ENCODE assay signal across 19 mouse cellular contexts in genomic region chr7:99128965-99129364, GRCm38 (mm10). TPM values are rescaled to one million over a fixed set of nuclear protein-coding genes. Genes with fewer than 3 reads are reported as not detected.
A peak's percentile ranks its signal among the peaks of the same experiment; 100 is the strongest.
DNase-seq lines count a peak whose midpoint lies in the region; ATAC-seq and TF ChIP-seq lines count a peak whose summit lies in the region.
"Had no signal": no experiment of that assay in that cellular context is flagged by ENCODE, and none has a peak within 500 bp of the region (broad histone marks: within the 10 kb centered on the region; RNA-seq: fewer than 3 reads in every experiment).

No protein-coding gene starts in this region.

- H3K9ac ChIP-seq in limb, embryonic 13.5 days, result no peak overlapping the region
- H3K9ac ChIP-seq: midbrain, embryonic 13.5 days; stomach, embryonic 15.5 days had no signal

- DNase-seq in gastrocnemius, adult 2 months, result no peak
- DNase-seq in gastrocnemius, adult 8-10 months (ENCODE audit: low spot score in 2 of 2), result no peak
- no peak for DNase-seq in kidney, postnatal 4 days
- no peak for DNase-seq in adrenal gland, postnatal 10 days
- DNase-seq: adrenal gland, postnatal 14 days; cerebellum, adult 9-11 months; gastrocnemius, postnatal 10 days; heart, postnatal 14 days; kidney, adult 8-10 months; right cerebral cortex, postnatal 14 days; thymus, postnatal 4 days had no signal

- TF ChIP-seq CTCF in gastrocnemius, adult 2 months (IDR thresholded peaks at IDR 0.05), result no peak

- H3K9me3 ChIP-seq in megakaryocyte, embryonic 14.5 days, result peaks cover 12% of the 10 kb centered on the region
- H3K9me3 ChIP-seq in limb, embryonic 13.5 days, result peaks cover 8% of the 10 kb centered on the region; the same call in 1 of the 2 replicates
- H3K9me3 ChIP-seq: midbrain, embryonic 13.5 days; stomach, embryonic 15.5 days had no signal

- WGBS in limb, embryonic 13.5 days, result 95% methylated on average over 8 of the region's 8 CpGs

- H3K27me3 ChIP-seq in megakaryocyte, embryonic 14.5 days (replicated peaks), result no peaks in the 10 kb centered on the region
- H3K27me3 ChIP-seq in limb, embryonic 13.5 days, result no peaks in the 10 kb centered on the region
- H3K27me3 ChIP-seq: midbrain, embryonic 13.5 days; stomach, embryonic 15.5 days had no signal

- H3K4me2 ChIP-seq in limb, embryonic 13.5 days (replicated peaks), result no peak overlapping the region
- H3K4me2 ChIP-seq: midbrain, embryonic 13.5 days; stomach, embryonic 15.5 days had no signal

- peaks cover 23% of the 10 kb centered on the region for H3K36me3 ChIP-seq in megakaryocyte, embryonic 14.5 days (replicated peaks; ENCODE audit: low read length)
- 0 out of 2 replicates have a peak, but pooled peaks cover 4% of the 10 kb centered on the region for H3K36me3 ChIP-seq in limb, embryonic 13.5 days
- H3K36me3 ChIP-seq: midbrain, embryonic 13.5 days; stomach, embryonic 15.5 days had no signal

- intact Hi-C loops in gastrocnemius, adult 2 months (cut with DNase I), result no loop called here

- H3K27ac ChIP-seq in gastrocnemius, adult 2 months, result peak overlapping the region; percentile 43; the same call in 1 of the 2 replicates
- H3K27ac ChIP-seq in limb, embryonic 13.5 days, result 0 out of 2 replicates have a peak overlapping the region, but pooled peaks have one; percentile 82
- H3K27ac ChIP-seq: hindbrain, postnatal 0 days; midbrain, embryonic 13.5 days; stomach, embryonic 15.5 days had no signal

- H3K4me3 ChIP-seq in gastrocnemius, adult 2 months, result no peak overlapping the region
- H3K4me3 ChIP-seq in megakaryocyte, embryonic 14.5 days (replicated peaks), result peak overlapping the region; percentile 62
- H3K4me3 ChIP-seq in limb, embryonic 13.5 days, result no peak overlapping the region
- H3K4me3 ChIP-seq: midbrain, embryonic 13.5 days; stomach, embryonic 15.5 days had no signal

- H3K4me1 ChIP-seq in megakaryocyte, embryonic 14.5 days, result peaks cover 78% of the 10 kb centered on the region
- H3K4me1 ChIP-seq in limb, embryonic 13.5 days, result peaks cover 38% of the 10 kb centered on the region

- ATAC-seq in megakaryocyte, adult 5-6 weeks (ENCODE audit: poor library complexity, severe bottlenecking), result no peak
- ATAC-seq in activated CD4-positive, CD25-positive, alpha-beta regulatory T cell, adult 4 months, result peak; percentile 75
- ATAC-seq in limb, embryonic 13.5 days (ENCODE audit: low FRiP score, low read depth), result no peak
- ATAC-seq: forebrain, embryonic 16.5 days; hindbrain, postnatal 0 days; midbrain, embryonic 13.5 days had no signal

RNA-seq across cellular contexts. Expression of gene Uvrag, which starts 12.0 kb away (rescaled TPM):
- total RNA-seq in gastrocnemius, adult 2 months (2021), result 1 to 10 TPM; 8.6 to 9.2 TPM
- total RNA-seq in gastrocnemius, adult 8-10 months (2022), result 10 to 100 TPM in 3 of 4 experiments, 1 to 10 TPM in 1; 6.0 to 13.1 (median 11.5) TPM
- 13.9 and 19.6 TPM in 2 replicates for polyA plus RNA-seq in megakaryocyte, embryonic 14.5 days (2012; ENCODE audit: insufficient read depth, low replicate concordance)
- total RNA-seq in megakaryocyte, adult 5-6 weeks (2015), result 37.2 and 42.4 TPM in 2 replicates
- total RNA-seq in megakaryocyte, adult 5-6 weeks (2017), result 43.1 and 50.8 TPM in 2 replicates
- polyA plus RNA-seq in activated CD4-positive, CD25-positive, alpha-beta regulatory T cell, adult 4 months (2017; shearing (Covaris generic)), result 1 to 10 TPM; 6.7 to 8.9 TPM
- polyA plus RNA-seq in limb, embryonic 13.5 days (2015; fragmentation: Nextera tagmentation; extraction: Ambion mirVana), result 15.7 and 16.4 TPM in 2 replicates
- 10 to 100 TPM; 31.8 to 38.0 TPM for total RNA-seq in adrenal gland, postnatal 10 days (2021)

RNA-seq across cellular contexts. Expression of gene Dgat2, which starts 53.6 kb away (rescaled TPM):
- total RNA-seq in gastrocnemius, adult 2 months (2021), result 10 to 100 TPM; 32.9 to 69.4 TPM
- 10 to 100 TPM; 33.2 to 62.2 (median 41.4) TPM for total RNA-seq in gastrocnemius, adult 8-10 months (2022)
- 2.4 and 4.2 TPM in 2 replicates for polyA plus RNA-seq in megakaryocyte, embryonic 14.5 days (2012; ENCODE audit: insufficient read depth, low replicate concordance)
- 10.8 and 11.3 TPM in 2 replicates for total RNA-seq in megakaryocyte, adult 5-6 weeks (2015)
- total RNA-seq in megakaryocyte, adult 5-6 weeks (2017), result 9.1 and 14.0 TPM in 2 replicates
- 1 to 10 TPM; 1.0 to 1.3 TPM for polyA plus RNA-seq in activated CD4-positive, CD25-positive, alpha-beta regulatory T cell, adult 4 months (2017; shearing (Covaris generic))
- 15.0 and 15.8 TPM in 2 replicates for polyA plus RNA-seq in limb, embryonic 13.5 days (2015; fragmentation: Nextera tagmentation; extraction: Ambion mirVana)
- total RNA-seq in adrenal gland, postnatal 10 days (2021), result 100 to 1,000 TPM; 492 to 561 TPM

Comparison
In these comparisons a context has a peak if more than half of its experiments do, and no peak if none do; other contexts are left out.
1. RNA of gene Dgat2, which starts 53.6 kb away (total RNA-seq): 492 to 561 TPM in adrenal gland, postnatal 10 days; 32.9 to 69.4 TPM in gastrocnemius, adult 2 months, 33.2 to 62.2 TPM in gastrocnemius, adult 8-10 months and 9.1 to 14.0 TPM in megakaryocyte, adult 5-6 weeks; every median in the first group is over 4 times any median in the second.